Mouse (Mus musculus) brain, adult 2 months (tissue): Measurements from ENCODE around the gene Mb21d2.

Experiments used
- DNase-seq: peaks from one replicate; pipeline ENCODE4 v3.0.0; 2011; ENCODE audit warnings: low read depth, low spot score

The Mb21d2 gene

DNA sequence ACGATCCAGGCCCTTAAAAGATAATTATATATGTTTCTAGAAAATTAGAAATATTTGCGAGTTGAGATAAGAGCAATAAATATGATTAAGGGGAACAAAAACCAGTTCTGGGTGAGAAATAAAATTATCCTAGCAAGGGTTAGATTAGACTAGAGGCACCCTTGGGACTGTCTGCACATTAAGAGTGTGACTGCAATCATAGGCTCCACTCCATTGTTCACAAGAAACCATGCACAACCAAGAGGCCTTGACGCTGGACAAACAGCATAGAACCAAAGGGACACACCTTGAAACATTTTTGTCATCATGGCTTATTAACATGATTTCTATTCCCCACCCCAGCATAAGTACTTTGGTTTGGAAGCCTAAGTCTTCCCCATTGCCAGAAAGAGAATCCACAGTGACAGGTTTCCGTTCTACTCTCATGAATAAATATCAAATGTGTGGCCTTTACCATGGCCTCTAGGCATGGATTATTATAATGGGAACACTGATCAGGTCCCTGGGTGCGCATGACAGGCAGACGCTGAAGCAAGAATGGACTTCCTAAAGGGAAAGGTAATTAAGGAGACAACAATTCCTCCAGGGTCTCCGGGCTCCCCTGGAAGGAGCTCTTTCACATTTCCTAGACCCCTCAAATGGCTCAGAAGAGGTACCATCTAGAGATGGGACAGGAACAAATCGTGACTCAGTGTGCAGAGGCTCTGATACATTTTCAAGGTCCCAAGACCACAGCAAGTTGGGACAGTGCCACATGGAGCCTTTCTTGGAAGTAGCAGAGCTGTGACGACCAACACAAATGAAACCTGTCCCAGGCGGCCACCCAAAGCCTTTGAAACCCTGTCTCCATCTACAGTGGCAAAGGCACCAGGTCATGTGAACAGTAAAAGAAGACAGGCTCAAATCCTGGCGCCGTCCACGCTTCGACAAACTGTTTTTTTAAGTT lies 26.6 kb downstream of the Mb21d2 start:
- no peak for DNase-seq

- DNase-seq, result peak; percentile 33
Measured at GRCm38 (mm10) chr16:28899161-28899540, 30.3 kb downstream of the Mb21d2 start.

DNA sequence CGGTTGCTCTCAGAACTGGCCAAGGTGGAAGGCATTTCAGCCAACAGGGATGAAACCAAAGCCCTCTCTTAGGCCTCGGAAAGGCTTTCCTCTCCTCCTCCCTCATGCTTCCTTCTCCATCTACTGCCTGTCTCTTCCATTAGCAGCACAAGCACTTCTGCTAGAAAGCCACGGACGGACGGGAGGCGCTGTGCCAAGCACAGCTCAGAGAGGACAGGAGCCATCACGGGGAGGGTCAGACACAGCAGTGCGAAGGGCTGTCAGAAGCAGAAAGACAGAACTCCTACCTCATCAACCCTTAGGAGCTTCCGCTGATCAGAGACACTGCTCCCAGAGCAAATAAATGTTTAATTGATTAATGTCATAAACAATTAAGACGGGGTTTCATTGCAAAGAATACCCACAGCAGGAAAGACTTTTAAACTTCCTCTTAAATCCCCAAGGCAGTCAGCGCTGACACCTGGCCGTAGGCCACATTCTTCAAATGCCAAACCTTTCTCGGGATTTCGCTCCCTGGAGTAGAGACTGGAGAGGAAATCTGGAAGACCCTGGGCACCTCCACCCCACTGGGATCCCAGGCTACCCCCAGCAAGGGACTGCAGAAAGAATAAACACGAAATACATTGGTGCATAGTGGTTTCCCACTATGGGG lies 30.8 kb downstream of the Mb21d2 start:
- DNase-seq, result peak; percentile 78

GRCm38 (mm10) chr16:28896571-28896970 lies 32.9 kb downstream of the Mb21d2 start:
- DNase-seq, result no peak

DNA sequence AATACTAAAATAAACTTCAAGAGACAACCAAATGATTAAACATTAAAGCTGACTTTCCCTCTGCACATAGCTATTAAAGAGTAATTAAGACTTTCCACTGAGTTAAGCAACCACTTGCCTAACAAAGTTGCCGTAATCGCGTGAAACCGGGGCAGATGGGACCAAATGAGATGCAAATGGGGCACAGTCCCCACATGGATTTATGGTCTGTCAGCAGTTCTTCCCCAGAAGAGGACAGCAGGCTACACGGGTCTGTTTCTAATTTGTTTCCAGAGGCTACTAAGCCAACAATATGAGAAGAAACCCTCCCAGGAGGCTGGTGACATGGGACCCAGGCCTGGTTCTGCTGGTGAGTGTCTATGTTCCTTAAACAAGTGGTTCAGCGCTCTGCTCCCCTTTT lies 34.6 kb downstream of the Mb21d2 start:
- no peak for DNase-seq

DNA sequence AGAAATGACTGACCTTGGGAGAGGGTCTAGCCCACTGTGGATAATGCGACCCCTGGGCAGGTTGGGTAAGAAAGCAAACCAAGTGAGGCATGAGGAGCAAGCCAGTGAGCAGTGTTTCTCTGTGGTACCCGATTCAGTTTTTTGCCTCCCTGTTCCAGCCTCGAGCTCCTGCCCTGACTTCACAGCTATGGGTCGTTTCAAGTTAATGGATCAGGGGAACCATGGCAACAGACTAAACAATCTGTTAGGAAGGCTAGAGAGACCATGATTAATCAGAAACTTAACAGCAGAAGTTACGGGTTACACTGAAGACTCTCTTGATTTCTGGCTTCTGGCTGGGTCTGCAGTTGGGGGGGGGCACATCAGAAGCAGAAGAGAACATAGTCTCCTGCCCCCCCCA lies 36.2 kb downstream of the Mb21d2 start:
- no peak for DNase-seq

DNA sequence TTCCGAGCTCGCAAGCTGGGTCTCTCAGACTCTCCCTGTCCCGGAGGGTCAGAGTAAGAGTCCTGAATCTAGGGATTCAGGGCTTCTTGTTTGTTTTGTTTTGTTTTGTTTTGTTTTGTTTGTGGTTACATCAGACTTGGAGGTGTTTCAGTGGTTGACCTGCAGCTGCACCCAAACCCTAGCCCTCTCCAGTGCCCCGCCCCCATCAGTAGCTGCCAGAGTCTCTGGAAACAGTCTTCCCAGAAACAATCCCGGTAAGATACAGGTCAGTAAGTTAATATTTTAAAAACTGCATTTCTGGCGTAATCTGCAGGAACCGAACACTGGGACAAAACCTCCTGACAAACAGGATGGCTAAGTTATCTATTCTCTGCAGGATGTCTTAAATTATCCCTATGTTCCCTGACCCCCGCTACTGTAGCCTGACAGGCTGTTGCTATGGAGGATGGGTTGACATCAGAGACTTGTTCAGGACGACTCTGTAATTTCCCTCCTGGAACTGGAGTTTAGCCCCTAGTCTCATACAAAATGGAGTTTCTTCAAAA lies 43.2 kb downstream of the Mb21d2 start:
- no peak for DNase-seq

GRCm38 (mm10) chr16:28885474-28885873 lies 44.0 kb downstream of the Mb21d2 start:
- no peak for DNase-seq

GRCm38 (mm10) chr16:28884661-28885060 lies 44.8 kb downstream of the Mb21d2 start:
- no peak for DNase-seq

GRCm38 (mm10) chr16:28883649-28884048 lies 45.8 kb downstream of the Mb21d2 start:
- peak; percentile 76 for DNase-seq

DNA sequence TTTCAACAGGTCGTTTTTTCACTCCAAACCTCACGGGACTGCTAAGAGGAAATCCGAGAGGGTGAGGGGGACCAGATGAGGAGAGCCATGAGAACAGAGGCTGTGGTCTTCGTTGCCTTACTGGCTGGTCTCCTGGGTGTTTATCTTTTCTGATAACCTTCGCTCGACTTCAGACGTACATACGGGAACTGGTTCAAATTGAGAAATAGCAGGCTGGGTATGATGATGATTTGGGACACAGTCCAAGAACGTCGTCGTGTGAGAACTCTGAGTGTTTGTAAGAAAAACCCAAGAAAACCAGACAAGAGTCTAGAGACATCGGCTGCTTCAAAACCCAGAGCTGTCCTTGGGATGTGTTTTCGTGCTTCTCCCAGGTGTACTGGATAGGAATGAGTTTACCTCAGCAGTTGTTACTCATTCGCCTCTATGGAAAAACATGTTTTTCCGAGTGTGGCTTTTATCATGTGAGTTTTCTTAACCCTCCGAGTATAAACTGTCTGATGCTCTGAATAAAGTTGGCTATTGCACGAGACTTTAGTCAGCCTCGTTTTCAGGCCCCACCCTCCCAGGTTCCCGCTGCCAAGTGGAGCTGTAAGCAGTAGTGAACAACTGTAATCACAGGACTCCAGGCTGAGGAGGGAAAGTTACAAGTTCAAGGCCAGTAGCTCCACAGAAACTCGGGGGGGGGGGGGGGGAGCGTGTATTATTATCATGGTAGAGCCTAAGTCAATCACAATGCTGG lies 46.6 kb downstream of the Mb21d2 start:
- no peak for DNase-seq

GRCm38 (mm10) chr16:28881787-28882186 lies 47.7 kb downstream of the Mb21d2 start:
- peak; percentile 28 for DNase-seq

DNA sequence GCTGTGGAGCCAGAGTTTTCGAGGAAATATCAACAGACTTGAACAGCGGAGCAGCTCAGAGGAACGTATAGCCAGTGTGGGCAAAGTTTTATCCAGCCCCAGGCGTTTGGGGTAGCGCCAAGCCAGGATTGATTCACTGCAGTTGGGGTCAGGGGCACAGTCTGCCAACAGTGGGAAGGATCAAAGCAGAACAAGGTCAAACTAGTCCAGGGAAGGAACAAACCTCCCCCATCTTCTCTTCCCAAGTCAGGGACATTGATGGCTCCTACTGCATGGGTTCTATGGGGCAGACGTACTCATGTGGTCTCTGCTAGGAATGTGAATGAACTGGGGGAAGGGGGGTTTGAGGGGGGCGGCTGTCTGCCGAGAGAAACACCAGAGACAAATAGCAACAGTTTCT lies 48.7 kb downstream of the Mb21d2 start:
- DNase-seq, result no peak

DNA sequence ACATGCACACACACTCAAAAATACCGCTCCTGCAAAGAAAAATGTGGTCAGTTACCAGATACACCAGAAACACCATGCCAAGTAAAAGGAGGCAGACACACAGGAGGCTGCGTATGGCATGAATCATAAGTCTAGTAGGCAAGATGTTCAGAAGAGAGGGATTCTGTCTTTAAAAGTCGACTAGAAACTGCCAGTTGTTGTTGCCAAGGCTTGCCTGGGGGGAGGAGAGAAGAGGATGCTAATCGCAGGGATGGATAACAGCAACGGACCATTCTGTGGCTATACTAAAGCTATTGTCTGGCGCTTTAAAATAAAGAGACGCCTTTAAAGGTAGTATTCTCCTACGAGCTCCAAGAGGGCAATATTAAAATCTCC lies 49.2 kb downstream of the Mb21d2 start:
- DNase-seq, result peak; percentile 66

- no peak for DNase-seq
Measured at GRCm38 (mm10) chr16:28879636-28880306, 49.7 kb downstream of the Mb21d2 start.

DNA sequence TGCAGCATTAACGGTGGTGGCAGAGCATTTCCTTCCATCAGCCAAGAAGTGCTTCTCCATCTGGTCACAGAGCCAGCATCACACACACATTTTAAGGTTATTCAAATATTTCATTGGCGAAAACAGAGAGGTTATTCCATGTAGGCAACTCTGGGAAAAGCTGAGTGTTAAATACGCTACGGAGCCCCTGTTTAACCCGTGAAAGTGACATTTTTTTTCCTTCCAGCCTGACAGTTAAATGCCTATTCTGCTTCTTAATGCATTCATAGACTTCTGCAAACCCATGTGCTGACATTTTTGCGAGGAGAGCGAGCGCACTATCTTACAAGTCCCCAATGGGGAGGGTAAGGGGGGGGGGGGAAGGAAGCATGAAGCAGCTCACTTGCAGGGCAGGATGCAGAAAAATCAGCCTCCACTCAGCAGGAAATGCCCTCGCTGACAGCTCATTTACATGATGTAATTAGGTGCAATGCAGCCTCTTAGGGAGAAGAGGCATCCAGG lies 52.3 kb downstream of the Mb21d2 start:
- DNase-seq, result peak; percentile 48

GRCm38 (mm10) chr16:28873404-28873895 lies 56.0 kb downstream of the Mb21d2 start:
- DNase-seq, result no peak

- peak; percentile 65 for DNase-seq
Measured at GRCm38 (mm10) chr16:28870860-28871259, 58.6 kb downstream of the Mb21d2 start.

- no peak for DNase-seq
Measured at GRCm38 (mm10) chr16:28870456-28870855, 59.0 kb downstream of the Mb21d2 start.

GRCm38 (mm10) chr16:28868864-28869263 lies 60.6 kb downstream of the Mb21d2 start:
- DNase-seq, result no peak
